Mouse (Mus musculus) heart, adult 9 months (tissue): ENCODE results near the gene Catsper3.

Experiments
- DNase-seq, 2 experiments: peaks; one replicate each; pipeline ENCODE4 v3.0.0; 2022; ENCODE audit warnings: low spot score in 2 of 2

Gene Catsper3

GRCm38 (mm10) chr13:55852205-55852604, 67.8 kb downstream of the Catsper3 start:
- no peak for DNase-seq

- peak; percentile 18 to 32 for DNase-seq
Observed at GRCm38 (mm10) chr13:55855793-55856192, 71.4 kb downstream of the Catsper3 start.

- no peak for DNase-seq
Observed at GRCm38 (mm10) chr13:55858463-55858862, 74.1 kb downstream of the Catsper3 start.
